Mouse (Mus musculus): ENCODE results near the gene Ttc6. TPM values are rescaled to one million over a fixed set of nuclear protein-coding genes. Genes with fewer than 3 reads are reported as not detected.

Gene Ttc6
- polyA plus RNA-seq, 1 experiment from 2014 or later: 0.80 TPM

DNA sequence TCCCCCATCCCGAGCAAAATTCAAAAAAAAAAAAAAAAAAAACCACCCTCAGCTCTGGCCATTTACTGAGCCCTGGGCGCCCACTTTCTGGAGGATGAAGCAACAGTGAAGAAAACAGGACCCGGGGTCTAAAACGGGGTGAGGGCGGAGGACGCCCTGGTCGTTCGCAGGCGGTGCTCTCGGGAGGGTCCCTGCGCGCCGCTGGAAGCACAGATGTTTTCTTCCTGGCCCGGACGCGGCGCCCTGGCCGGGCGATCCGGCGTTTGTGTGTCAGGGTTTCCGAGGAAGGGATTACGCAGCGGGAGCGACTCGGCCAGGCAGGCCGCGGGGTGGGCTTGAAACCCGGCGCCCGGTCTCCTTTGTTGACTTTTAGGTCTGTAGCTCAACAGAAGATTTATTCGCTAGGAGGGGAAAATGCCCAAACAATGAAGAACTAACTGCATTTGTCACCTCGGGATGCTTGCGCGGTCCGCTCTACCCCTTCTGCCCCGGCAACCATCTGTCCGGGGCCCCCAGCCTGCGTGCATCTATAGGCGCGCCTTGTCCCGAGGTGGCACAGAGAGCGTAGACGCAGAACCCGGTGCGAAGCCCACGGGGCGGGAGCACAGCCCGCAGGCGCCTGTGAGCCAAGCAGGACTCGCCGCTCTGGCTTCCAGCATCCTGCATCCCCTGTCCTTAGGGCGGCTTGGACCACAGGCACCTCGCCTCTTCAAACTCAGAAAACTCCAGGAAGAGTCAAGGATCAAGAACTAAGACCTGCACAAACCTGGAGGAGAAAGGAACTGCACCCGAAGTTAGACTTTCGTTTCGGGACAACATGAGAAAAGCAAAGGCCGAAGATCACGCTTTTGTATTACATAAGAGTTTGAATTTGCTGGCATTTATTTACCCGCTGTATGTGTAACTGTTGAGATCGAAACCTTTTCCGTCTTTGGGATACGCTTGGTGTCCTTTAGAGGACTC, 25.0 kb upstream of the Ttc6 start:
- peaks cover 25% of the 10 kb centered on the region for H3K4me1 ChIP-seq

DNA sequence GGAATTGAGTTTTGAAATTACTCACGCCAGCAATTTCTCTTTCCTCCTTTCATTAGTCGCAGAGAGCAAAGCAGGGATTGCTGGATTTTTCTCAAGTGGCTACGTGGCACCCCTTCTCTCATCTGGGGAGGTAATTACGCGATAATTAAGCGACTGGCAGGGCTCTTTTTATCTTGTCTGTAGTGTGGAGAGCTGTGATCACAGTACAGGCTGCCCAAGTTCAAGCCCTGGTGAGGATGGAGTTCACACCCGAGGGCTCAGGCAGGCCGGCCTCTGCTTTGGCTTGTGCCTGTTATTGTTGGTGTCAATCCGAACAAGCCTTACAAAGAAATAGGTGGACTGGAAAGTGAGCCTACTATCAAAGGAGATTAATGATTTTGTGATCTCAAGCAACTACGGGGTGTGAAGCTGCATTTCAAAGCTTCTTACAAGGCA, 24.3 kb upstream of the Ttc6 start:
- H3K4me3 ChIP-seq: no peak overlapping the region
- no peak for ATAC-seq (ENCODE audit: insufficient number of reproducible peaks, insufficient read depth, low FRiP score, low TSS enrichment, low read depth)
- no peak overlapping the region for H3K9ac ChIP-seq
- peaks cover 25% of the 10 kb centered on the region for H3K4me1 ChIP-seq
- 2% methylated on average over 10 of the region's 10 CpGs for WGBS
- no peaks in the 10 kb centered on the region for H3K9me3 ChIP-seq
- peaks cover 91% of the 10 kb centered on the region for H3K27me3 ChIP-seq
- no peak overlapping the region for H3K27ac ChIP-seq
- 0 out of 2 replicates have a peak overlapping the region, but pooled peaks have one; percentile 55 for H3K4me2 ChIP-seq
- H3K36me3 ChIP-seq: no peaks in the 10 kb centered on the region

More for the DNA sequence above, 25.0 kb upstream of the Ttc6 start:
- Histone ChIP-seq H3K4me3 (peak overlapping the region; percentile 31), H3K9ac (no peak overlapping the region; the same call in 1 of the 2 replicates), H3K27me3 (peaks cover 91% of the 10 kb centered on the region), H3K36me3 (no peaks in the 10 kb centered on the region), H3K9me3 (no peaks in the 10 kb centered on the region), H3K27ac (no peak overlapping the region), H3K4me2 (peak overlapping the region; percentile 55)
- no peak for ATAC-seq (ENCODE audit: insufficient number of reproducible peaks, insufficient read depth, low FRiP score, low TSS enrichment, low read depth)
- 1% methylated on average over 63 of the region's 63 CpGs for WGBS

DNA sequence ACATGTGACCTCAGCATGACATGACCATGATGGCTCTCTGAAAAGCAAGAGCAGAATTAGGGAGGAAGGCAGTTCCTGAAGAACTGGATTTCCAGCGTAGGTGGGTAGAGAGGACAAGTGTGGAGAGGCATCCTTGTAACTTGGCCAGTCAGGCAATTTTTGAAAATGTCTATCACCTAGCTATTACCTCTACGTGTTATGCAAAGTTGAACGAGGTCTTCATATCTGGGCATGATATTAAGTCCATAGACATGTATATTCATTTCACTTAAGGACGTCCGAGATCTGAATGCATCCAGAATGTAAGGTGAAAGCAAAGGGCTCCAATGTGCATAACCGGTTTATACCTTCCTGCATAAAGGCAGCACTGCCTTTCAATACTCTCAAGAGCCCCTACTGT, 22.8 kb upstream of the Ttc6 start:
- WGBS: 7% methylated on average over 6 of the region's 6 CpGs
- Histone ChIP-seq H3K9ac (no peak overlapping the region), H3K9me3 (no peaks in the 10 kb centered on the region), H3K4me2 (no peak overlapping the region), H3K4me3 (no peak overlapping the region), H3K4me1 (peaks cover 31% of the 10 kb centered on the region), H3K27ac (no peak overlapping the region), H3K36me3 (no peaks in the 10 kb centered on the region), H3K27me3 (peaks cover 91% of the 10 kb centered on the region)
- ATAC-seq (ENCODE audit: insufficient number of reproducible peaks, insufficient read depth, low FRiP score, low TSS enrichment, low read depth): no peak

DNA sequence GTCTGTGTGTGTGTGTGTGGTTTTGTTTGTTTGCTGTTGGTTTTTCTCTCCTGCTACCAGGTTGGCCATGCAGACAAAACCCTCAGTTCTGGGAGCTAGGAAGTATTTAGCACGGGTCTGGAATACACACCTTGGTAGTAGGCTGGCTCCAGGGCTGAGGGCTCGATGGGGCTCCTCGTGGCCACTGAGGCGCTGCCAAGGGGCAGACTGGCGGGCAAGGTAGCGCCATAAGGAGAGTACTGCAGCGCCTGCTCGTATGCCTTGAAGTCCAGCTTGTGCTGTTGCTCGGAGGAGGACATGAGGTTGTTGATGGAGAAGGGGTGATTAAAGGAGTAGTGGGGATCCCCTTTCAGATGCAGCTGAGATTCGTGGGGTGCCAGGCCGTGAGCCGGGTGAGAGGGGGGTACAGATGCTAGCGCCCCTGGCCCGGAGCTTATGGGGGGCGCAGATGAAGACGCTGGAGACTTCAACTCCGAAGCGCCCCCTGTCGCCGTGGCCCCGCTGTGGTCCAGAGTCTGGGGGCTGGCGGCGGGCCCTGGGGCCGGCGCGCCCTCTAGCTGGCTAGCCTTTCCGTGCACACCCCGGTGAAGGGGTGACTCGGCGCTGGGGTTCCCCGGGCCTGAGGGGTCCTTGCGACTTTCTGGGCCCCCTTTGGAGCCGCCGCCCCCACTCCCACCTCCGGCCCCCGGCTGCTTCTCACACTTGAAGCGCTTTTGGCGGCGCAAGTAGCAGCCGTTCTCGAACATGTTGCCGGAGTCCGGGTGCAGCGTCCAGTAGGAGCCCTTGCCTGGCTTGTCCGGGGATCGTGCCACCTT, 21.8 kb upstream of the Ttc6 start:
- H3K9ac ChIP-seq: peak overlapping the region; percentile 36
- 2% methylated on average over 46 of the region's 46 CpGs for WGBS
- ATAC-seq (ENCODE audit: insufficient number of reproducible peaks, insufficient read depth, low FRiP score, low TSS enrichment, low read depth): no peak
- peaks cover 36% of the 10 kb centered on the region for H3K4me1 ChIP-seq
- no peak overlapping the region for H3K27ac ChIP-seq
- peak overlapping the region; percentile 43 for H3K4me2 ChIP-seq
- peaks cover 91% of the 10 kb centered on the region for H3K27me3 ChIP-seq
- no peaks in the 10 kb centered on the region for H3K9me3 ChIP-seq
- H3K4me3 ChIP-seq: peak overlapping the region; percentile 27
- H3K36me3 ChIP-seq: no peaks in the 10 kb centered on the region

DNA sequence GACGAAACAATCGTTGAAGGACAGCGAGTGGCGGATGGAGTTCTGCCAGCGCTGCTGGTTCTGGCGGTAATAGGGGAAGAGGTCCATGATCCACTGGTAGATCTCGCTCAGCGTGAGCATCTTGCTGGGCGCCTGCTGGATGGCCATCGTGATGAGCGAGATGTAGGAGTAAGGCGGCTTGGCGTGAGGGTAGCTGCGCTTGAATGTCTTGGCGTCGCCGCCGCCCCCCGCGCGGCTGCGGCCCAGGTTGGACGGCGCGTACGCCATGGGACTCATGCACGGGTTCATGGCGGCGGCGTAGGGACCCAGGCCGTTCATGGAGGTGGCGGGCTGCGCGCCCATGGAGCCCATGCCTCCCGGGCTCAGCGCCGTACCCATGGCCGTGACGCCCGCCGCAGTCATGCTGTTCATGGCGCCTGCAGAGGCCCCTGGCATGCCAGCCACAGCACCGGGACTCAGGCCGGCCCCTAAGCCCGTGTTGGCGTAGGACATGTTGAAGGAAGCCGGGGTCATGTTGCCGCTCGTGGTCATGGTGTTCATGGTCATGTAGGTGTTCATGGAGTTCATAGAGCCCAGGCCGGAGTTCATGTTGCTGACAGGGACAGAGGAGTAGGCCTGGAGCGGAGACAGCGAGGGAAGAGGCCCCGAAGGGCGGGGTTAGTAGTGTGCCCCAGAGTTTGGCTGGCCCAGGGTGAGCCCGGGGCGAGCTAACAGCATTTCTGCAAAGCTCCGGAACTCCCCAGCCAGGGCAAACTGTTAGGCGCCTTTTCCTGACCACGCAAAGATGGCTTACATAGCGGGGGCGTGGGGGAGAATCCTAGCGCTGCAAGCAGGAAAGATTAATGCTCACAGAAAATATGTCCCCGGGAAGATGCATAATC, 20.9 kb upstream of the Ttc6 start:
- peak overlapping the region; percentile 27 for H3K4me3 ChIP-seq
- H3K27me3 ChIP-seq: peaks cover 96% of the 10 kb centered on the region
- WGBS: 2% methylated on average over 63 of the region's 63 CpGs
- H3K36me3 ChIP-seq: no peaks in the 10 kb centered on the region
- H3K9ac ChIP-seq: peak overlapping the region; percentile 36
- H3K4me2 ChIP-seq: peak overlapping the region; percentile 43
- H3K4me1 ChIP-seq: peaks cover 36% of the 10 kb centered on the region
- no peak overlapping the region for H3K27ac ChIP-seq
- ATAC-seq (ENCODE audit: insufficient number of reproducible peaks, insufficient read depth, low FRiP score, low TSS enrichment, low read depth): no peak
- no peaks in the 10 kb centered on the region for H3K9me3 ChIP-seq

DNA sequence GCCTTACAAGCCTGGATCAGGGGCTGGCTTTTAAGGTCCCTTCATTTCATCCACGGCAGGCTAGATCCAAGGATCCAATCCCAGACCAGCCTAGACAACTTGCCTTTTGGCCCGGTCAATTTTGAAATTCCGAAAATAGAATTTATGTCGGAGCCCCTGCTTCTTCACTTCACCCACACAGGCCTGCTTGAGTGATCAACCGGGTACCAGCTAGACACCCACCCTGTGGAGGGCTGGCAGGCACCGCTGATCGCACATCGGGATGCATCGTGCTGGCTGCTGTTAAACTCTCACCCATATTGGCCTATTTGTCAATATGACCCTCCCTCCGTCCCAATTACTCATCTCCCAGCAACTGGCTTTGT, 20.3 kb upstream of the Ttc6 start:
- Histone ChIP-seq H3K9me3 (no peaks in the 10 kb centered on the region), H3K4me3 (peak overlapping the region; percentile 27), H3K9ac (no peak overlapping the region), H3K4me1 (peaks cover 32% of the 10 kb centered on the region), H3K27ac (no peak overlapping the region), H3K4me2 (peak overlapping the region; percentile 43; the same call in 1 of the 2 replicates), H3K27me3 (peaks cover 96% of the 10 kb centered on the region), H3K36me3 (no peaks in the 10 kb centered on the region)
- WGBS: 2% methylated on average over 10 of the region's 10 CpGs
- no peak for ATAC-seq (ENCODE audit: insufficient number of reproducible peaks, insufficient read depth, low FRiP score, low TSS enrichment, low read depth)

DNA sequence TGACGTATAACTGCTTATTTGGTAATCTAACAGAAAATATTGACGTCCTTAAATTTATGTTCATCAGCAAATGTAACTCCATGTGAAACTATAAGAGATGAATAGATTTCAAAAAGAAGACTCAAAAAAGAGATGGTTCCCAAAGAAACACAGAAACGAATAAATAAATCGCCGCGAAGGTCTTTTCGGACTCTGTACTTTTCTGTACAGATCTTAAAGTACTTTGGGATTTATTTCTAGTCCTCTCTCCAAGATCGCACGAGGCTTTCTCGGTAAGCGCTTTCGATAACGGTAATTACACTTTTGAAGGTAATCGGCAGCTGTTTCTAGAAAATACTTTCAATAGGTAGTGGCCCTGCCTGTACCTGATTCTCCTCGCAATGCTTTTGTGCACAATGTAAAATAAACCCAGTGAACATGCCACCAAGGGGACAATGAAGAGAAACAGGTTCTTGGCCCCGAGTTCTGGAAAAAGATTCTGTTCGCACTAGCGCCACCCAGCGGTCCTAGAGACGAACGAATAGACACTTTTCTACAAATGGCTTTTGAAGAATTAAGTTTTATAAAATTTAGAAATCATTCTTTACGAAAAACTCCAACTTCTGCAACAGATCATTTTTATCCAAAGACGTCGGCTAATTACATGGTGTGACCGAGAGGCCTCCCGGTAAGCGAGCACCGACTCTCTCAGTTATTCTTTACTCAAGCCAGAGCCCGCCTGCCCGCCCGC, 19.1 kb upstream of the Ttc6 start:
- ATAC-seq (ENCODE audit: insufficient number of reproducible peaks, insufficient read depth, low FRiP score, low TSS enrichment, low read depth): no peak
- peak overlapping the region; percentile 53 for H3K4me3 ChIP-seq
- no peaks in the 10 kb centered on the region for H3K9me3 ChIP-seq
- H3K27me3 ChIP-seq: peaks cover 96% of the 10 kb centered on the region
- H3K36me3 ChIP-seq: no peaks in the 10 kb centered on the region
- H3K4me1 ChIP-seq: peaks cover 26% of the 10 kb centered on the region
- peak overlapping the region; percentile 92 for H3K4me2 ChIP-seq
- H3K9ac ChIP-seq: peak overlapping the region; percentile 54
- WGBS: 2% methylated on average over 31 of the region's 31 CpGs
- H3K27ac ChIP-seq: peak overlapping the region; percentile 55; the same call in 1 of the 2 replicates

DNA sequence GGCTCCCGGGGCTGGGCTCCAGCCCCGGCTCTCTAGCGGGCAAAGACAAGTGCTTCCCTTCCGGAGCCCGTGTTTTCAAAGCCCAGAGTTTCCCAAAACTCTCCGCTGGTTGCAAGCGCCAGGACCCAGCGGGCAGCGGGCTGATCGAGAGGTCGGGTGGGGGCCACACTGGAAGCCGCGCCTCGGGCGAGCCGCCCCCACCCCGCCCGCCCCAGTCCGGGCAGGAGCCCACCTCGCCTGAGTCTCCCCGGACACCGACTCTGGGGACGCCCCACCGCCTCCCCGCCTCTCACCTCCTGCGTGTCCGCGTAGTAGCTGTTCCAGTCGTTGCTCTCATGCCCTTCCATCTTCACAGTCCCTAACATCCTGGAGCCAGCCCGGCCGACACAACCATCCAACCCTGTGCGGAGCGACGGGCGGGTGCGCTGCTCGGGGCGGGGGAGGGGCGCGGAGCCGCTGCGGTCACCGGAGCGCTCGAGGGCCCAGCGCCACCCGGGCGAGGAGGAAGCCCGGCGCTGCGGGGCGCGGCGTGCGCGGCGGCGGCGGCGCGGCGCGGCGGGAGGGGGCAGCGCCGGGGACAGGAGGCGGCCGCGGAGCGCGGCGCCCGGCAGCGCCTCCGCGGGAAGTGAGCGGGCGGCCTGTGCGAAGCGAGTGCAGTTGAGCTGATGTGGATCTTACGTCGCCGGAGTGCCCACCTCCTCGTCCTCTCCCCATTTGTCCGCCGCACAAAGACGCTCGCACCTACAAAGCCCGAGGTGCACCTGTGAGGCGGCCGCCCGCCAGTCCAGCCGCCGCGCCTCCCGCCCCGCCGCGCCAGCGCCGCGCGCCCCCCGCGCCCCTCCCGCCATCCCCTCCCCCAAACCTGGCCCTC, 18.3 kb upstream of the Ttc6 start:
- H3K4me2 ChIP-seq: peak overlapping the region; percentile 92
- H3K9ac ChIP-seq: peak overlapping the region; percentile 54
- H3K36me3 ChIP-seq: no peaks in the 10 kb centered on the region
- H3K4me1 ChIP-seq: peaks cover 31% of the 10 kb centered on the region
- peak overlapping the region; percentile 55; the same call in 1 of the 2 replicates for H3K27ac ChIP-seq
- peak; percentile 38; the same call in 1 of the 2 replicates for ATAC-seq (ENCODE audit: insufficient number of reproducible peaks, insufficient read depth, low FRiP score, low TSS enrichment, low read depth)
- H3K27me3 ChIP-seq: peaks cover 100% of the 10 kb centered on the region
- WGBS: under 1% methylated on average over 82 of the region's 106 CpGs
- H3K4me3 ChIP-seq: peak overlapping the region; percentile 53
- H3K9me3 ChIP-seq: no peaks in the 10 kb centered on the region

DNA sequence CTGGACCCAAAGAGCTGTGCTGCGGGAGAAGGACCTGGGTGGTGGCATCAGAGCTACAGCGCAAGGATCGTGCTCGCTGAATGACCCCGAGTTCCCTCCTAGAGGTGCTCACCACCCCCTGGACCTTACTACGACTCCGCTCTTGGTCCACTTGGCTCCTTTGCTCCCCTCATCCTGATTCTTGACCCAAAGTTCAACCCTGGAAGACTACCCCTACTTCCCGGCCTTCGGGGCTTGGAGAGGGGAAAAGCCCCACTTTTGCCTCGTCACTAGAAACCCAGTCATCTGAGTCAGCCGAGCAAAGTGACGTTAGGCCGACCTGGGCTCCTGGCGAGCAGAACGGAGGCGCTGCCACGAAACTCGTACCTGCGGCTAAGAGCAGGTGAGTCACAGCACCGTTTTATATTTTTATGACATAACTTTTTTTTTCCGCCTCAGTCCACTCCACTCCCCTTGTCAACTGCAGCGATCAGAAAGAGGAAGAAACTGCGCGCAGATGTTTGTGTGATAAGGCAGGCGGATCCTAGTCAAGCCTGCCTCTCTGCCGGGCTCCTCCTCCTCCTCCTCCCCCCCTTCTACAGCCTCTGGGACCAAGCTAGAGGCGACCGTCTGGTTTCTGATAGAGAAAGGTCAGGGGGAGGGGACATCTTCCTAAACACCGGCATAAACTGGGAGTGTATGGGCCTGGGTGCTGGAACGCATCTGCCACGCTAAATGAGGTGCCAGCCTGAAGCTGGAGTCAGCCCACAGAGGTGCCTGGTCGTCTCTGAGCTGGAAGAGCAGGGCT, 17.3 kb upstream of the Ttc6 start, which contains the start of gene Foxa1:
Gene Foxa1, minus strand, starts transcription at position 502 of the 787 bp plus-strand sequence.
- H3K4me3 ChIP-seq: peak within 1 kb of the TSS; percentile 53
- H3K9ac ChIP-seq: peak within 1 kb of the TSS; percentile 54
- H3K36me3 ChIP-seq: no peaks in the 10 kb centered on the region
- H3K4me1 ChIP-seq: peaks cover 31% of the 10 kb centered on the region
- H3K27me3 ChIP-seq: peaks cover 100% of the 10 kb centered on the region
- no peaks in the 10 kb centered on the region for H3K9me3 ChIP-seq
- H3K4me2 ChIP-seq: peak within 1 kb of the TSS; percentile 92
- H3K27ac ChIP-seq: peak within 1 kb of the TSS; percentile 28; the same call in 1 of the 2 replicates
- 1% methylated on average over 32 of the region's 32 CpGs for WGBS
- ATAC-seq (ENCODE audit: insufficient number of reproducible peaks, insufficient read depth, low FRiP score, low TSS enrichment, low read depth): peak; percentile 5; the same call in 1 of the 2 replicates
